Mouse (Mus musculus) bone marrow macrophage, adult 2 months (primary cell): Measurements from ENCODE around the gene Cmtm4.

Experiments
- CTCF ChIP-seq: IDR thresholded peaks from 2 replicates; pipeline ENCODE4 v1.5.1; 2012; ENCODE audit warnings: low read depth, mild to moderate bottlenecking, low read length, moderate library complexity
- POLR2A ChIP-seq: IDR thresholded peaks from 2 replicates; pipeline ENCODE4 v1.6.1; 2012; ENCODE audit warnings: mild to moderate bottlenecking, low read depth, low read length, borderline replicate concordance

DNA sequence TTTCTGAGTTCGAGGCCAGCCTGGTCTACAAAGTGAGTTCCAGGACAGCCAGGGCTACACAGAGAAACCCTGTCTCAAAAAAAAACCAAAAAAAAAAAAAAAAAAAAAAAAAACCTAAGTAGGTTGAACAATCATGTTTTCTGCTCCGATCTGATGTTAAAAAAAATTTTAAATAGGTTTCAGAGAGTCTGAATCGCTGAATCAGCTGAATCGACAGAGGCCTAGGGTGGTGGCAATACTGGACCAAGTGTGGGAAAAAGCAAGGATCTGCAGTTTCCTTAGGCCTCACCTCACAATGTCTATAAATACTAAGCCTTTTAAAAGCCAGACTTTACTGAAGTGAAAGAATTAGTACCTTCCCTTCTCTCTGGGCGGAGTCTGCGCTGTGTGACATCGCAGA, 2.5 kb downstream of the Cmtm4 start:
- TF ChIP-seq CTCF (no peak), POLR2A (no peak)
